Mouse (Mus musculus) neutrophil, adult 5-6 weeks (primary cell): Measurements from ENCODE around the gene Dock8. TPM values are rescaled to one million over a fixed set of nuclear protein-coding genes. Genes with fewer than 3 reads are reported as not detected.

Source experiments
- ATAC-seq: fragments of 151-379, 151-347 bp; 2 replicates; pipeline ENCODE4 v1.8.0; 2017; ENCODE audit warnings: mild to moderate bottlenecking, moderate TSS enrichment; ENCODE audit not compliant: insufficient number of reproducible peaks, poor library complexity, low FRiP score, severe bottlenecking; ENCODE audit errors: extremely low read depth
- total RNA-seq: library from RNA; stranded (forward); fragments of 200-1000 nt; gene quantifications from 2 replicates; pipeline ENCODE4 v1.2.3, GENCODE M21; 2017

Gene Dock8
- total RNA-seq, 1 experiment from 2014 or later = 149 TPM

DNA sequence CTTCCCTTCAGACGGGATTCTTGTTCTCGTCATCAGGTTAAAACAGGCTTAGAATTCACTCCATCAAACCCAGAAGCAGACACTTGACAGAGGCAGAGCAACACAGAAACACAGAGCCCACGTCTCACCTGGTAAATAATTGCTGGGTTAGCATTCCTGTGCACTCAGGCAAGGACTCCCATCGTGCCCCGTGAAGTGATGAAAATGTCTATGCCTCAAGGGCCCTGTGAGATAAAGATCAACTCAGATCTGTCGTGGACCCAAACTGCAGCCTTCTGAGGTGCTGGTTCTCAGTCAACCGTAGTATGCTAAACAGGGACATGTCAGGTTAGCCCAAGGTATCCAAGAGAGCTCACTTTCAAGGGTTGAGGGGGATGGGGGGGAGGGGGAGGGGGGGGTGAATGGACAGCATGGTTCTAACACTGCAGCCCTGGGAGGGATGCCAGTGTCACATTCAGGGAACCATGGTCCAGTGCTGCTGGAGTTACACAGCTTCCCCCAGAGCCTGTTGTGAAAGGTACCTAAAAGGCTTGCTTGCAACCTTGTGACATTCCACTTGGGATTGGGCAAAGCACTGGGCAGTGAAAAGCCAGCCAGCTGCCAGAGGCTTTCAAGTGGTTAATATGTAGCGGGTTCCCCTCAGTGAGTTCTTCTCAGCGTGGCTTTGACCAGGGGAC, 222.8 kb downstream of the Dock8 start:
- no peak for ATAC-seq

DNA sequence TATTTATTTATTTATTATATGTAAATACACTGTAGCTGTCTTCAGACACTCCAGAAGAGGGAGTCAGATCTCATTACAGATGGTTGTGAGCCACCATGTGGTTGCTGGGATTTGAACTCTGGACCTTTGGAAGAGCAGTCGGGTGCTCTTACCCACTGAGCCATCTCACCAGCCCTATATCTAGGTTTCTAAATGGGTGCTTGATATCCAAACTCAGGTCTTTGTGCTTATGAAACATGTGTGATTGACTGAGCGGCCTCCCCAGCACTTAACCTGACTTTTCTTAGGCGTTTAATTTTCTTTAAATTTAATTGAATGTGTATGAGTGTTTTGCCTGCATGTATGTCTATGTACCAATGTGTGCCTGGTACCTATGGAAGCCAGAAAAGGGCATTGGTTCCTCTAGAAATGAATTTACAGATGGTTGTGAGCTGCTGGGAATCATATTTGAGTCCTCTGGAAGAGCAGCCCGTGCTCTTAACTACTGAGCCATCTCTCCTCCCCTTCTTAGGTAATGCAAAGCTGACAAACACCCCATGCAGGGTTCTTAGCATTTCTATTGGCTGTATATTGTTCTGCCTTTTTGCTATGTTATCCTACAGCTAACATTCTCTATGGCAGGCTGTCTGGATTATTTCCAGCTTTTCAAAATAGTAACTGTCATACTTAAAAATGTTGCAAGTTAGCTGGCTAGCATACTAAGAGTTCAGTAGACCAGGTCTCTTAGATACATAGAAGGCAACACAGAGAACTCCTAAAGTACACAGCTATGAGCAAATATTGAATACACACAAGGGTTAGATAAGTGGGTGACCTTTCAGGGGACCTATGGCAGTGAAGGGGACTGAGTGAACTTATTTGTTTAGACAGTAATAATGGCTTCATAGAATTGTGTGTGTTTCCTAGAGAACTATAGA, 231.0 kb downstream of the Dock8 start:
- ATAC-seq = no peak

DNA sequence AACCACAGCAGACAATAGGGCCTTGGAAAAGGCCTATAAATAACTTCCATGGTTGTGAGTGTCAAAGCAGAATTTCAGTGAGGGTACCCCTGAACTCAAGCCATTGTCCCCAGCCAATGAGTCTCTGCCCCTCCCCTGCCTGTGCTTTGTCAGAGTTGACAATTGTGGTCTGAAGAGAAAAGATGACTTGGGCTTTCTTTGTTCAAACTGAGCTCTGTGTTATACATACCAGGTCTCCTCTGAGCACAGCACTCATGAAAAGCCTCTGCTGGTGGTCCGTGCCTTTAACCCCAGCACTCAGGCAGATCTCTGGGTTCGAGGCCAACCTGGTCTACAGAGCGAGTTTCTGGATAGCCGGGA, 231.6 kb downstream of the Dock8 start:
- ATAC-seq = no peak

DNA sequence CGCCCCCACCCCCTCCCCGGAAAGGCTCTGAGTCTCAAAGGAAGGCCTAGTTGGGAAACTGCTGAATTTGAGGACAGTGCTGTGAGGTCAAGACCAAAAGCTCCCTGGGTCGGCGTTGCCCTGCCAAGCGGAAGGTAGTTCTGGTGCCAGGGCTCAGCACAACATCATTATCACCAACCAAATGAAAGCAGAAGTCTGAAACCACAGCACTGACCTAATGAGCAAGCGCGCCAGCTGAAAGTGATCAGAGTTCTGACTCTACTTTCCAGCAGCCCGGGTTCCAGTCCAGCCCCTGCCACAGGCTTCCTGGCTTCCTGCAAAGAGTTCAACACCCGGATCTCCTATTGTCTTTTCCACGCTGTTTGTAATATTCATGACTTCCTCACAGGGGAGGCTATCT, 232.7 kb downstream of the Dock8 start:
- no peak for ATAC-seq

DNA sequence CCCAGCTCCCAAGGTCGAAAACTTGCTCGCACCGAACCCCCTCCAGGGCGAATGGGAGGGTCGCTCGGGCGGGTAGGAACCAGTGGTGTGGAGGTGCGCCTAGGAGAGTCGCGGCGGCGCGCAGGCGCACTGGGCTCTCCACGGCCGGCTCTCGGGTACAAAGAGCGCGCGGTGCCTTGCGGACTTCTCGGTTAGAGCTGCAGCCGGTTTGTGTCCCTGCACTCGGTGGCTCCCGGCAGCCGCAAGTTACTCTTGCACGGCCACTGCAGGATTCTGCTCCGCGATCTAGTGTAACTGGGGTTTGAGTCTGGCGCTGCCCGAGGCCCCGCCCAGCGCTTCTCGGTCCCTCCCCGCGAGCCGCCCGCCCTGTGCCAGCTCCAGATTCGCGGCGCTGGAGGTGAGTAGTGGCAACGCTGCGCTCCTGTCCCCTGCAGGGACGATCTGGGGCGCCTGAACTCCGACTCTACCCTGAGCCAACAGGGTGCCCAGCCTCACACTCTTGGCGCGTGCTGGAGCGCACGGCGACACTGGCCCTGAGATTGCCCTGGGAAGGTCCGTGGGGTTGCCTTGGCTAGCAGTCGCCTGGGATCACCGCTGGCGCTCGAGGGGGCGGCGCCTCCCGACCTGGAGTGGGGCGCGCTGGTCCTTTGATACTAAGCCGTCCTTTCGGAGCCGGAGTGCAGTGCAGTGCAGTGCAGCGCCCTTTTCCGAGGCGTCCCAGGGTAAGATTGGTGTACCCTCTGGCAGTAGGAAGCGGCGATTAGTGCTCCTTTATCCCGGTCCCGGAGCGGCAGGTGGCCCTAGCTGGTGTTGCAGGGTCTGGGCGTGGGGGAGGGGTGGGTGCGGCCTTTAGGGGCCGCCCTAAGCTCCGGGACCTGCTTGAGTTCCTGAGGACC, 237.5 kb downstream of the Dock8 start, which contains the start of gene Kank1:
Kank1 (plus strand) TSS at position 380 of the 896 bp plus-strand sequence.
- ATAC-seq = no peak

DNA sequence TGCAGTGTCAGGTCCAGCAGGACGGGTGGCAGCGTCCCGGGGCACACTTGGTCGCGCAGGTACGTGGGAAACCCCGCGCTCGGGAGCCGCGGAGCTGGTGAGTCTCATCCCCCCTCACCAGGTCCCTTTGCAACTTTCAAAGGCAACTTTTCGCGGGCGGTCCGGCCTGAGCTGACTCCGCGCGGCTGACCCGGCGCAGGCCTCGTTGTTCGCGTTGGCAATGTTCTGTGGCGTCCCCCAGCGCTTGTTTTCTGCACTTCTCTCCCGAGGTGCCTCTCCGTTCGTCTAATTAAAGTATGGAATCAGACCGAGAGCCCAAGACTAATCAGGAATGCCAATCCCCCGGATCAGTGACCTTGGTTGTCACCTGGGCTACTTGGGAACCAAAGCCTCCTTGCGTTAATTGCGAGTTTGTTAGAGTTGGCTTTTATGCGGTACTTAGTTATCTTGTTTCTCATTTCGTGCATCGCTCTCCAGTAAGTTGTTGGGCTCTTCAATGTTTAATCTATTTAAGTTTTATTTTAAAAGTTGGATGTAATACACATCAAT, 238.2 kb downstream of the Dock8 start:
- no peak for ATAC-seq

DNA sequence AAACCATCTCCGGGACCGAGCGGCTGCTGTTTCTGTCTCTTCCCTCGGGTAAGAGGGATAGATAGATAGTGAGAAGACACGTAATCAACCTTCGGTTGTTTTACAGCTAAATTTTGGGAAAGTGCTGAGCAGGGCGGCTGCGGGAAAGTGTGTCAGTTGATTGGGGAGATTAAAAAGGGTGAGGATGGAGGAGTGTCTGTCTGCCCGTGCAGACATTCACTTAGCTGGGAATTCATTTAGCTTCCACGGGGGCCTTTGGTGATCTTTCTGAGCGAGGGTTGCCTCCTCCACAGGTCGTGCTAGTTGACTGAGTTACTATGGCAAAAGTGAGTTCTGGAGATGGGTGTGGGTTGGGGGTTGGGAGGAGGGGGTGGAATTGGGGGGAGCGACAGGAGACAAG, 238.8 kb downstream of the Dock8 start:
- ATAC-seq = no peak

DNA sequence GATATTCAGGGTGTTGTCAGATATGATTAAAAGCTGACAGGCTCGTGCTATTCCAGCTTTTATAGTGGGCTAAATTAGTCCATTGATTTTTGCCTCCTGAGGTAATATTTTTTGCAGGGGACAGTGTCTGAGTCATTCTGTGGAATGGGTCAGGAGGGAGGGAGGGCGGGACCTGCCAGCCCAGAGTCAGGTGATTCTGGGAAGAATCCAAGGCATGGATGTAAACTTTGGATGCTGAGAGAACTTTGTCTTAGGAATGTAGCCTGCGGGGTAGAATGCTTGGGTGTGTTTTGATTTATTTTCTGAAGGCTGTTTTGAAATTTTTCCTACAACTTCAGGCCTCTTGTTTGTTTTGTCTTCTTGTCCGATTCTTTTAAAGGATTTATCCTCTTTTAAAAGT, 244.2 kb downstream of the Dock8 start:
- no peak for ATAC-seq

DNA sequence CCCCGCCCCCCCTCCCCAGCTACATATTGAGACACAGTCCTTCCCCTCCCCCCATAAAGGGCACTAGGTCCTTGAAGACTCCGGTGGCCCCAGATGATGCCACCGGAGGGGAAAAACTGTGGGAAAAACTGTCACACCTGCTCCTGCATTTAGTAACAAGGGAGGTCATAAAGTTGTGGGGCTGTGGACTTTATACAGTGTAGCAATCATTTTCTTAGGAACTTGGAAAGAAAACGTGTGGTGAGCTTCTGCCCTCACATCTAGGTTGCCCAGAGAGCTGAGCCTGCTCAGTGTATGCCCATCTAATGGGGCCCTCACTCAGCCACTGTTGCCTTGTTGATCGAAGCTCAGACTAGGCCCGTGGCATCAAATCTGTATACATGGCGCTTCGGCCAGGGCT, 246.7 kb downstream of the Dock8 start:
- no peak for ATAC-seq

DNA sequence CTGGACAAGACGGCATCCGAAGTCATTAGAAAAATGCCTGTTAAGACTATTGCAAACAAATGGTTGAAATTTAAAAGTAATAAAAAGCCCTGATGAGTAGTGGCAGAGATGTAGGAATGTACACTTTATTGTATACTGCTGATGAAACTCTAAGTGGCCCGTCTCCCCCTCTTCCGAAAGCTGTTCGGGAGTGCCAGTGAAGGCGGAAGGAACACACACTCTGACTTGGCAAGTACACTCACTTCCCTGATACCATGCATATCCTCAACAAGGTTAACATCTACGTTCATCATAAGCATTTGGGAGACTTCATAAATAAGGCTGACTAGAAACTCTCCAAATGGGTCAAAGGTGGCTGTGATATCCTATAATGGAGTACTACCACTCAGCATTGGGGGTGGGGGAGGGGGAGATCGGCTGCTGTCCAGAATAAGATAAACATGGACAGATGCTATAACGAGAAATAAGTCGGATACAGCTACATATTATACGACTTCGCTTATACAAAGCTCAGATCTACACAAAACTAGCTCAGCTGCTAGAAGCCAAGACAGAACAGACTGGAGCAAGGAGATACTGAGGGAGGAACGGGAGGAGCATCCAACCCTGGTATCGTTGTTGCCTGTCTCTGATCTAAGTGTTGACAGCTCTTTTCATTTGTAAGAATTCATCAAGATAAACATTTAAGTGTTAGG, 248.7 kb downstream of the Dock8 start:
- no peak for ATAC-seq

DNA sequence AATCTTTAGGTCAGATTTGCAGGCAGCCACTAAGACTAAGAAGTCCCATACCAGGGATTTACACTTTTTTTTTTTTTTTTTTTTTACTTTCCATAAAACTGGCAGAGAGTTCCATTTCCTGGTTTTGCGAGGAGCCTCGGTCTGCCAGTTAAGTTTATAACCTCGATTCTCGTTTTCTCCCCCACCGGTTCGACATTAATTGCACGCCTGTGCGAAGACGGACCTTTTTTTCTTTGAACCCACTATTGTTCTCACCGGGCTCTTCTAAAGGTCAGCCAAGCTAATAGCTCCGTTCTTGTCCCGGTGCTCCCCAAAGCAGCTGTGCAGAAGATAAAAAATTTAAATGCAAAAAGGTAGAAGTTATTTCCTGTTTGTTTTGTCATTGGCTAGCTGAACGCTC, 249.9 kb downstream of the Dock8 start:
- ATAC-seq = no peak

DNA sequence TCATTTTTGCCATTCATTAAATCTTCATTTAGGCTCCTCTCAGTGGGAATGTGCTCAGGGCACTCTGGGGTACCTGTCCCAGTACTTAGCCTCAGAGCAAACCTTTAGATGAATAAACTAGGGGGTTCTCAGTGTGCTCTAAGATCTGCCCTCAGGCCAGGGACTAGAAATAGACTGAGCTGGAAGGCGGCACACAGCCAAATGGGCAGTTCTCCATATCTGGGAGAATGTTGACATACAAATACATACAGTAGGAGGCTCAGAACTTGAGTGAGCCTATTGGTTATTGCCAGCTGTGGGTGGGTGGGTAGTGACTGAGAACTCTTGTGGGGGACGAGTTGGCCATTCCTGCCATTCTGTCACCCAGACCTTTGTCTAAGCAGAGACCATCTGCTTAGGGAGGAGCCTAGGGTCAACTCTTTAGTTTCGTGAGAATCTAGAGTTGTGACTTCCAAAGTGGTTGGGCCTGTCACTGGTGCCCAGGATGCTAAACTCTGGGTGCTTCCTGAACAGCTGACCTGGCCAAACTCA, 252.3 kb downstream of the Dock8 start:
- no peak for ATAC-seq

Other genes starting within 250 kb of the Dock8 start
- gene Pgm5, start 137.7 kb upstream of the Dock8 start, total RNA-seq = not detected in 2 replicates
- gene Gm10053, start 123.8 kb upstream of the Dock8 start, total RNA-seq = 6.4 and 11.2 TPM in 2 replicates
- gene Foxd4, start 98.3 kb upstream of the Dock8 start, total RNA-seq = 2.3 and 4.5 TPM in 2 replicates
- gene Cbwd1, start 37.9 kb upstream of the Dock8 start, total RNA-seq = 13.7 and 21.6 TPM in 2 replicates
- not detected in 2 replicates for gene Kank1, start 237.4 kb downstream of the Dock8 start, total RNA-seq